Mouse (Mus musculus) intestine, postnatal 0 days (tissue): ENCODE measurements around the gene Barhl2. TPM values are rescaled to one million over a fixed set of nuclear protein-coding genes. Genes with fewer than 3 reads are reported as not detected.
A peak's percentile ranks its signal among the peaks of the same experiment; 100 is the strongest.

Experiments used
- ATAC-seq: fragments of 200-750 bp; cut with Nextera tagmentation; 2 replicates; pipeline ENCODE4 v1.8.0; 2017; ENCODE audit warnings: mild to moderate bottlenecking, moderate TSS enrichment, moderate library complexity
- H3K27ac ChIP-seq: fragments of 300-500 bp; sonication (generic); 2 replicates; pipeline ENCODE4 v1.5.1; 2014; ENCODE audit warnings: mild to moderate bottlenecking, low read depth, low read length, moderate library complexity
- H3K27me3 ChIP-seq: fragments of 300-500 bp; sonication (generic); replicated peaks from 2 replicates; pipeline ENCODE4 v1.6.1; 2014; ENCODE audit warnings: low read length, mixed read lengths; ENCODE audit not compliant: control insufficient read depth, insufficient read depth
- H3K36me3 ChIP-seq: fragments of 300-500 bp; sonication (generic); 2 replicates; pipeline ENCODE4 v1.6.1; 2014; ENCODE audit warnings: mild to moderate bottlenecking, moderate library complexity; ENCODE audit not compliant: control insufficient read depth, insufficient read depth
- H3K4me1 ChIP-seq: fragments of 300-500 bp; sonication (generic); replicated peaks from 2 replicates; pipeline ENCODE4 v1.6.1; 2014; ENCODE audit warnings: antibody characterized with exemption, low read length, mixed read lengths; ENCODE audit not compliant: control insufficient read depth, insufficient read depth
- H3K4me2 ChIP-seq: fragments of 300-500 bp; sonication (generic); replicated peaks from 2 replicates; pipeline ENCODE4 v1.6.1; 2014; ENCODE audit warnings: low read depth, mild to moderate bottlenecking, moderate library complexity
- H3K4me3 ChIP-seq: fragments of 300-500 bp; sonication (generic); 2 replicates; pipeline ENCODE4 v1.5.1; 2014; ENCODE audit warnings: low read depth, low read length
- H3K9ac ChIP-seq: fragments of 300-500 bp; sonication (generic); 2 replicates; pipeline ENCODE4 v1.6.1; 2014; ENCODE audit warnings: mild to moderate bottlenecking, low read depth, low read length
- H3K9me3 ChIP-seq: fragments of 300-500 bp; sonication (generic); 2 replicates; pipeline ENCODE4 v1.6.1; 2016; ENCODE audit warnings: mixed run types; ENCODE audit not compliant: control insufficient read depth
- CTCF ChIP-seq: sonication (generic); IDR thresholded peaks from 2 replicates; pipeline ENCODE4 v1.5.1; 2016; ENCODE audit warnings: low read depth, mild to moderate bottlenecking, control low read depth, antibody characterized with exemption, moderate library complexity
- WGBS: fragments of 180-500 bp; shearing (Covaris S2); extraction: QIAGEN DNeasy Blood & Tissue Kit; methylation state at CpG from one replicate; pipeline ENCODE4 v1.1.7; 2014; 5-methylcytosine and 5-hydroxymethylcytosine counted together
- polyA plus RNA-seq: library from polyadenylated mRNA; unstranded; fragments of >200 nt; fragmentation: Nextera tagmentation; extraction: Ambion mirVana; gene quantifications from 2 replicates; pipeline ENCODE4 v1.2.1, GENCODE M21; 2015

Barhl2 gene
- polyA plus RNA-seq, 1 experiment from 2014 or later: not detected

GRCm38 (mm10) chr5:106417210-106417609 lies 40.8 kb downstream of the Barhl2 start:
- H3K4me2 ChIP-seq: no peak overlapping the region
- WGBS: 28% methylated on average over 7 of the region's 7 CpGs
- no peaks in the 10 kb centered on the region for H3K9me3 ChIP-seq
- no peak overlapping the region for H3K9ac ChIP-seq
- H3K4me1 ChIP-seq: no peaks in the 10 kb centered on the region
- no peak for ATAC-seq
- peak; percentile 59 for TF ChIP-seq CTCF
- no peaks in the 10 kb centered on the region for H3K27me3 ChIP-seq
- no peaks in the 10 kb centered on the region for H3K36me3 ChIP-seq
- no peak overlapping the region for H3K4me3 ChIP-seq
- no peak overlapping the region for H3K27ac ChIP-seq

DNA sequence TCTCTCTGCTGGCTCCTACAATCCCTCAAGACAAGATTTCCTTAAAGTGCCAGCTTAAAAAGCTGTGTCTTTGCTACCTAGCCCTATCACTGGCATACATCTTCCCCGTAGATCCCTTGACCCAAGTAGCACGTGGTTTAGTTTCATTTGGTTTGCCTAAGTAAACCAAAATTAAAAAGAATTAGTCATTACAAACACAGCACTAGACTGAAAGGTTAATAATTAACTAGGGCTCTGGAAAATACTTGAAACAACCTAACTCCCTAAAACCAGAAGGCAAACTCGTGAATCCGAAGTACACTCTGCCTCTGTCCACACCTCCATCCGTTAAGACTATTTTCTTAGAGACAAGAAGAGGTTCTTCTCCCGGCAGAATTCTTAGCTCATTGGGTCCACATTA lies 41.4 kb downstream of the Barhl2 start:
- TF ChIP-seq CTCF: no peak
- Histone ChIP-seq H3K9ac (no peak overlapping the region), H3K4me3 (no peak overlapping the region), H3K4me2 (no peak overlapping the region), H3K27me3 (no peaks in the 10 kb centered on the region), H3K9me3 (no peaks in the 10 kb centered on the region), H3K4me1 (no peaks in the 10 kb centered on the region), H3K36me3 (no peaks in the 10 kb centered on the region), H3K27ac (no peak overlapping the region)
- WGBS: 41% methylated on average over 6 of the region's 6 CpGs
- no peak for ATAC-seq

DNA sequence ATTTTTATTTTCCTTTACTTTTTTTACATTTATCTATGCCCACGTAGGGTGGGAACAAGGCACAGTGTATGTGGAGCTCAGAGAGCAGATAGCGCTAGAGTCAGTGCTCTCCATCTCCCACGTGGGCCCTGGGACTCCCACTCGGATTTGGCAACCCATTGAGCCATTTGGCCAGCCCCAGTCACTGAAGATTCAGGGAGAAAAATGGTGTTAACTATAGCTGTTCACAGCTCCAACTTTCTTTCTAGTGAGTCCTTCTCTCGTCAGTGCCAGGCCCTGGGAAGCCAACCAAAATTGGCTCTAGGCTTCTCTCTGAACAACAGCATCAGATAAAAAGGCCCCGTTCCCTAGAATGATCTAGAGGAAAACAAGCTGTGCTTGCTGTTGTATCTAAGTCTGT lies 42.2 kb downstream of the Barhl2 start:
- Histone ChIP-seq H3K9me3 (no peaks in the 10 kb centered on the region), H3K36me3 (no peaks in the 10 kb centered on the region), H3K9ac (no peak overlapping the region), H3K4me3 (no peak overlapping the region), H3K27ac (no peak overlapping the region), H3K4me2 (no peak overlapping the region), H3K4me1 (no peaks in the 10 kb centered on the region), H3K27me3 (no peaks in the 10 kb centered on the region)
- 76% methylated on average over 6 of the region's 6 CpGs for WGBS
- TF ChIP-seq CTCF: no peak
- no peak for ATAC-seq

DNA sequence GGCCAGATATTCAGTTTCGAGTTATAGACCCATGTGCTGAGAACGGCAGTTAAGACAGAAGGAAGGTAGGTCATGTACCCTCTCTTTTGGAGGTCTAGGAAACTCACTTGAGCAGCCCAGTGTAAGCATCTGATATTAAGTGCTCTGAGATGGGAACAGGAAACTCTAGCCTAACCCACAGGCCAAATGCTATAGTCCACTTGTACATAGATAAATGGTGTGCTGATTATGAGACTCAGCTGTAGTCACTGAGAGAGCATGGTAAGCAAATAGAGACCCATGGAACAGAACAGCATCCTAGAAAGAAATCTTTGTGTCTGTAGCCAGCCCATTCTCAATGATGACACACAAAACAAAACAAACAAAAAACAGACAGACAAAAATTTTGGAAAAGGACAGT lies 55.2 kb downstream of the Barhl2 start:
- H3K9me3 ChIP-seq: no peaks in the 10 kb centered on the region
- H3K4me3 ChIP-seq: no peak overlapping the region
- TF ChIP-seq CTCF: no peak
- H3K27ac ChIP-seq: no peak overlapping the region
- no peak for ATAC-seq
- H3K9ac ChIP-seq: no peak overlapping the region
- WGBS: 85% methylated on average over 2 of the region's 2 CpGs
- H3K27me3 ChIP-seq: no peaks in the 10 kb centered on the region
- H3K36me3 ChIP-seq: no peaks in the 10 kb centered on the region
- no peaks in the 10 kb centered on the region for H3K4me1 ChIP-seq
- H3K4me2 ChIP-seq: no peak overlapping the region

Other genes starting within 250 kb of the Barhl2 start
- not detected in 2 replicates for gene Gm17304, start 150.9 kb upstream of the Barhl2 start, polyA plus RNA-seq
- 34.9 and 39.7 TPM in 2 replicates for gene Zfp644, start 239.1 kb upstream of the Barhl2 start, polyA plus RNA-seq